Mouse (Mus musculus) heart, postnatal 0 days (tissue): ENCODE data around the gene Mad2l2.

Source experiments
- CTCF ChIP-seq: IDR thresholded peaks from 2 replicates; pipeline ENCODE4 v1.5.1; 2016; ENCODE audit warnings: antibody characterized with exemption, control low read depth, low read depth
- EP300 ChIP-seq: IDR thresholded peaks from 2 replicates; pipeline ENCODE4 v1.6.1; 2016; ENCODE audit warnings: antibody characterized with exemption, low read depth

DNA sequence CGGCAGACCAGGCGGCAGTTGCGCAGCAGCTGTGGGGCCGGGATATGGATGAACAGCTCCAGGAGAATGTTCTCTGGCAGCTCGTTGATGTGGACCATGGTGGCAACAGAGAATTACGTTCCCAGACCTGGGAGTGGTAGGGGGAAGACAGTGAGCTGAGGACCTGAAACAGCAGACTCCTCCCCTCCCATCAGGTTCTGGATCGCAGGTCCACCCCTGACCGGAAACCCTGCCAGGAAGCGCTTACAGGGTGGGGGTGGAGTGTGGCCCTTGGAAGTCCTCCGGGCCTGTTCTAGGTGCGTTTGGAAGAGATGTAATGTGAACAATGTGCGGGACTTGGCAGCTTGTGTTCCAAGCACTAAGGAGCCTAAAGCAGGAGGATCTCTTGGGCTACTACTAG, 19.4 kb downstream of the Mad2l2 start:
- no peak for TF ChIP-seq CTCF
- no peak for TF ChIP-seq EP300
